Mouse (Mus musculus) left cerebral cortex, postnatal 14 days (tissue): ENCODE results near the gene Parp11. TPM values are rescaled to one million over a fixed set of nuclear protein-coding genes. Genes with fewer than 3 reads are reported as not detected.
"Not testable (repeated sequence)": the region's sequence is repeated elsewhere in the genome, so short reads cannot be mapped to it uniquely, and the experiment has no call there.

Experiments
- DNase-seq, 2 experiments: peaks; one replicate each; pipeline ENCODE4 v3.0.0; 2021 to 2022; ENCODE audit warnings: low spot score in 2 of 2, mixed read lengths in 1 of 2
- intact Hi-C: fragments of 180-260 bp; cut with DNase I; formaldehyde crosslinking; loops from one replicate; pipeline ENCODE4 v1.15.1; 2025
- total RNA-seq, 2 experiments: library from RNA; stranded (reverse); gene quantifications; 2 replicates each; pipeline ENCODE4 v1.2.3; 2021

The Parp11 gene
- total RNA-seq, 2 experiments from 2014 or later, result 32.3 to 32.5 TPM

DNA sequence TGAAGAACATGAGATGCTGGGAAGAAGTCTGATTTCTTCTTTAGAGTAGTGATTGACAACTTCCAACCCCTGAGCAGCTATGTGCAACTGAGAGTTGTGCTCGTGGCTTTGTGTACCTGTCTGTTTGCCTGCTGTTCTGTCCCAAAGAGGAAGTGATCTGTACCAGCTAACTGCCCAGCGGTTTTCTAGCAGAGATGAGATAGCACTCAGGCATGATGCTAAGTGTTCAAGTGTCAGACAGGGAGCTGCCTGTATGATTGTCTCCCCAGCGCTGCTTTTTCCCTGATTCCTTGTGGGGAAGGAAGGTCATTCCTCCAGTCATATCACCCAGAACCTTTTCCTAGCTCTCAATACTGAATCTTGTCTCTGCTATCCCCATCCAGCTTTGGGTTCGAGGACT, 45.9 kb downstream of the Parp11 start:
- DNase-seq, result no peak
- intact Hi-C loops, result no loop called here

DNA sequence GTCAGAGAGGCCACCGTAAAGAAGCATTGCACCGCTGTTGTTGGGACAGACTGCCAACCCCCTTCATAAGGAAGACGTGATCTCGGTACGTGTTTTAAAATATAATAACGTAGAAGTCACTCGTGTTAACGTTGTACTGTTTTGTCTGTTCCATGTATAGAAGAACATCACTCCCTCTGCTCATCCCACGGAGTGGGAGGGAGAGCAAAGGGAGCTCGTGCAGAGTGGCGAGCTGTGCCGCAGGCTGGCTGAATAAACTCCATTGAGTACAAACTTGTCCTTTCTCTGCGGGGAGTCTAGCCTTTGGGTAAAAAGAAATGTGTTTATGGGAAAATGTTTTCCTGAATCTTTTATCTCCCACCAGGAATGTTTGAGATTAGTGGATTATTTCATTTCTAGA, 47.1 kb downstream of the Parp11 start:
- intact Hi-C loops, result no loop called here
- peak; percentile 48 to 51 for DNase-seq

DNA sequence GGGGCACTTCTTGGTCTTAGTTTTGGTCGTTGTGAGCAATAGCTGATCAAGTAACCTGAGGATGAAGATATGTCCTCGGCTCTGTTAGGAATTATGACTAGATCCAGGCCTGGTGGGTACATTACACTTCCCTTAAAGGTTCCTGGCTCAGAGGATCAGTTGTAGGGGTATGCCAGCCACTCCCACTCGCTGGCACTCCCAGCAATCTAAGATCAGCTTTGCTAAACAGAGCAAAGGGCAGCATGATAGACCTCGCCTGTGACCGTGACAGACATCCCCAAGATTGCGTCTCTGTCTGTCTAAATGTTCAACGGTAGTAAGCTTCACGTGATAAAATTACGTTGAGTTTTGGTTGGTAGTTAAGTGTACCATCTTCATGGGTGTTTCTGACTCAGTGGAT, 47.7 kb downstream of the Parp11 start:
- DNase-seq, result no peak
- intact Hi-C loops, result no loop called here

DNA sequence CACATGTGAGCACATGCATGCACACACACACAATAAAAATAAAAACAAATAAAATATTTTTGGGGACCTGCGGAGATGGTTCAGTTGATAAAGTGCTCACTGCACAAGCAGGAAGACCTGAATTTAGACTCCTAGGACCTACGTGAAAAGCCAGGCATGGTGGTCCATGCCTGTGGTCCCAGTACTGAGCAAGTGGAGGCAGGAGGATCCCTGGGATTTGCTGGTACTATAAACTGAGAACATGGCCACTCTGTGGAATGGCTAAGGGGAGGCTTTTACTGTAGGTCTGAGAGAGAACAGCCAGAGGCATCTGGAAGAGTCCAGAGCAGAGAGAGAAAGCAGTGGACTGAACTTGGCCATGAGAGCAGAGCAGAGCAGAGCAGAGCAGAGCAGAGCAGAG, 48.6 kb downstream of the Parp11 start:
- no peak for DNase-seq
- intact Hi-C loops, result no loop called here

DNA sequence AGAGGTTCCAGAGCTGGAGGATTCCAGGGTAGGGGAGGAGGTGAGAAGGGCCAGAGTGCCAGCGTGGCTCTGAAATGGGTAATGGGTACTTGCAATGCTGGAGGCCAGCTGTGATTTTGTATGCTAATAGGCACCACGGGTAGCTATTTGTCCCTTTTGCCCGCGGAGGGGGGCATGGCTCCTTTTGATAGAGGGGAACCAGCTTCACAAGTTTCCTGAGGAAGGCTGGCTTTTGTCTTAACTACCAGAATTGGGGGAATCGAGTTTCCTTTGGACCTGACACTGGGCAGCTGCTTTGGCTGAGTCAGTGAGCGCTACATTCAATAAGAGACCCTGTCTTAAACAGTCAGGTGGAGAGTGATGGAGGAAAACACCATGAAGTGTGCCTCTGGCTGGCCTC, 49.2 kb downstream of the Parp11 start:
- intact Hi-C loops, result no loop called here
- no peak for DNase-seq

DNA sequence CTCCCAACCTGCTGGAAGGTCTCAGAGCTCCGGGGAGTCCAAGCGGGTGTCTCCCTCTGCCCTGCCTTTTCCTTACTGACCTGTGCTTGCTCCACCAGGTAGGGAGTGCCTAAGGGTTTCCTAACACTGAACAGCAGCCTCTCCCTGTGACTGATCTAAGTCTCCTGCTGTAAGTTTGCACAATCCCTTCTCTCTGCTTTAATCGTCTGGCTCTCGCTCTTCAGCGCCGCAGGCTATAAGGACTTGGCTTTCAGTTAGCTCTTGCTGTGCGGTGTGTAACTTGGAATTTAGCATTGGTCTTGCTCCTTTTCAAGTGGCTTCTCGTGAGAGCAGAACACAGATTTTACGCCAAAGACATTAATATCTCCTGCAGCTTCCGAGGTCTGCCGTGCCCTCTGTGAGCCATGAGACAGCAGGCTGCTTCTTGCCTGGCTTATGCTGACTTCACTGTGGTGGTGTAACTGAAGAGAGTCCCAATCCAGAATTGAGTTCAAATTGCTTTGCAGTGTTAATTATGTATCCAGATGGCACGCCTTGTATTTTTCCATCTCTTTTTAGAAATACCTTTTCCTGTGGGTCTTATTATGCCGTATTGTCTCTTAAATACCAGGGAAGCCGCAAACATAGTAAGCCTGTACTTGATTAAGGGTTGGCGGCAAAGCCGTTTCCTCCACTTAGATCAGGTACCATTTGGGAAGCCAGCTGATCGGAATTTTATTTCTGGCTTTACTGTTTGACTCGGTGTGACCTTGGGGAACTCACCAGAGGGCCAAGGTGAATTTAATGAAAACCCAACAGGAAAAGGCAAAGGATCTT, 50.4 kb downstream of the Parp11 start:
- intact Hi-C loops, result no loop called here
- peak; percentile 22 to 37 for DNase-seq

DNA sequence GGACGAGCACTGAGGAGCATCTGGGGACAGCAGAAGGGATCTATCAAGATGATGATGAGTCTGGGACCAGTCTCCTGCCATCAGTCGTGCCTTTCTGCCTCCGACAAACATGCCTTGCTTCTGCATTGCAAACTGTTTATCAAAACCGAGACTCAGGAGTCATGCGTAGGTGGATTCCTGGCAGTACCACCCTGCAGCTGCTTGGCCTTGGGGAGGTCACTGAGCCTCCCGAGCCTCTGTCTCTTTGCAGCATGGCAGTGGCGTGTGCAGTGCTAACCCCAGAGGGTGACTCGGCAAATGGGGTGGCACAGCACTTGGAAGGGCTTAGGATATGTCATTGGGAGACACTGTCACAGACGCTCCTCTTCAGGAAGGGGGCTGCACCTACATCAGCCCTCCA, 53.5 kb downstream of the Parp11 start:
- intact Hi-C loops, result no loop called here
- DNase-seq, result no peak

DNA sequence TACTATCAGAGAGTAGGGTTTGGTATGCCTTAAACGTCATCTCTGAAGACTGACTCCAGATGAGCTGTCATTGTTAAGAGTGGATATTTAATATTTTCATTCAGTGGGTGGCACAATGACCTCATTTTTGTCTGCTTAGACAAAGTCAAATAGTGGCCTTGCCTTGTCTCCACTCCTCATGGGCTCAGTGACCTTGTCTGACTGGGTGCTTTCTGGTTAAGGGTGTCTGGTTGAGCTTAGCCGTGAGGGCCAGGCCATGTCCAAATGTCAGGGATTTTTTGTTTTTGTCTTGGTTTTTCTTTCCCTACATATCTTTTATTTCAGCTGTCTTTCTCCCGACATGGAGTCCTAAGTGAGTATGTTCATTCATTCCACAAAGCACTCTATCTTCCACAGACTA, 54.2 kb downstream of the Parp11 start:
- DNase-seq, result no peak
- intact Hi-C loops, result no loop called here

DNA sequence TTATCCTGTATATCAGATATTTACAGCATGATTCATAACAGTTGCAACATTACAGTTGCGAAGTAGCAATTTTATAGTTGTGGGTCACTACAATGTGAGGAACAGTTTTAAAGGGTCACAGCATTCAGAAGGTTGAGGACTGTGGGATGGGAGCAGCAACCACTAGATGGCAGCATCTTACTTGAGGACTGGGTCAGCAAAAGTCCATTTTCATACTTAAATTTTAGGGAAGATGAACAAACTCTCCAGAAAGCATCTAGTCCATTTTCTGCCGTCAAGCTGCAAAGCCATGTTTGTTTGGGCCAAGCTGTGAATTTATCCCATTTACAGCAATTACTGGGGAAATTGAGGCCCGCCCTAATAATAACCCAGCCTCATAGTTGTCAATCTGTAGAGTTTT, 55.9 kb downstream of the Parp11 start:
- DNase-seq, result peak; percentile 46 to 73
- intact Hi-C loops, result no loop called here

DNA sequence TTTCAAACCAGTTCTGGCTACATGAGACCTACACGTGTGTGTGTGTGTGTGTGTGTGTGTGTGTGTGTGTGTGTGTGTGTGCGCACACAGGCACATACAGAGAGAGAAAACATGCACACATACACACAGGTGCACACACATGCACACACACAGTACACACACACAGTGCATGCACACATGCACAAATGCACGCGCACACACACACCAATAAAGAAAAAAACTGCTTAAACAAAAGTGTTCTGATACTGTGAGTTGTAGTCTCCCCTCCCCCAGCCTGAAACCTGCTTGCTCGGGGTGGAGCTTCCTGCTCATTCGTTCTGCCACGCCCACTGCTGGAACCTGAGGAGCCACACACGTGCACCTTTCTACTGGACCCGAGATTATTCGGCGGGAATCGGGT, 67.1 kb downstream of the Parp11 start:
- DNase-seq, intact Hi-C loops: not testable (repeated sequence)

DNA sequence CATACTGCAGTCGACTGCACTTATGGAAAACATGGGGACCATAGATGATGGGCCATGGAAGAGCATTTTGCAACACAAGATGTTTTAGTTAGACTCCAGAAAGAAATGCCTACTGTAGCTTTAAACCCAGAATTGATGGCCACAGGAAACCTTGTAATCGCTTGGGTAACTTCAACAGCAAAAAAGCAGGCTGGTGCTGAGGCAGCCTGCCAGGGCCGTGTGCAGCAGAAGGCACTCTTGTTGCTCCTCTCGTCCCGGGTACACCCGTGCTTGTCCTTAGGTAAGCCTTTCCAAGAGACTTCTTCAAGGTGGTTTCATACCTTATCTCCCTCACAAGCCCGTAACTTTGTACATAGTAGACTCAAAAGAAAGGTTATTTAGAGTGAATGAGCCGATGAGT, 74.5 kb downstream of the Parp11 start:
- no peak for DNase-seq
- intact Hi-C loops, result no loop called here

DNA sequence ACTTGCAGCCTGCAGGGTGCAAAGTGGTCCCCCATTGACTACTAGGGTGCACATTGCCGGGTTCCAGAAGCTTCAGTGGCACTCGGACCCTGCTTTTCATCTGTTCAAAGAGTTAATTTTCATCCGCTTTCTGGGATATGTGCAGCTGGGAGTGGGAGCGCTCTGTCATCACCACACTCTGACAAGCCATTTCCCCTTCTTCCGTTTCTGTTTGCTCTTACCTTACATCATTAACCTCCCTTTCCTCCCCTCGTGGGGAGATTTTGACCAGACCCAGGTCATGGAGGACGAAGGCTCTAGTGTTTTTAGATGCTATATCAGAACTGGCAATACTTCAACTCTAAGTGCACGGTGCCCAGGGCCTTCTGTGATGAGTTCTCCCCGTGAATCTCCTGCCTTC, 75.7 kb downstream of the Parp11 start:
- intact Hi-C loops, result no loop called here
- DNase-seq, result no peak

DNA sequence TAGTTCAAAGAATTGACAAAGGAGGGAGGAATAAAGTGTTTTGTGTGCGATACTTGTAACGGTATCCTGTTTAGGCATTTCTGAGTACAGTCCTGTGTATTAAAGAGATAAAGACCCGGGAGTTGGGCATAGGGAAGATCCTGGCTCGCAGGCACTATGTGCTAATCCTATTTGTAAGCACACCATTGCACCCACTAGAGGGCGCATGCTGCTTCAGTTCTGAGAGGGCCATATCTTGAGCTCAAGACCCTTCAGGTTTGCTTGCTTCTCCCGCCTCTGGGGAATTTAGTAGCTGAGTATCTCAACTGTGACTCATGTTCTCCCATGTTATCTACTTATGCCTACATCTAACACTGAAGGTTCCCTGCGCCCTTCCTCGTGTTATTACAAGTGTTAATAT, 77.8 kb downstream of the Parp11 start:
- DNase-seq, result peak; percentile 74 to 79
- intact Hi-C loops, result no loop called here

DNA sequence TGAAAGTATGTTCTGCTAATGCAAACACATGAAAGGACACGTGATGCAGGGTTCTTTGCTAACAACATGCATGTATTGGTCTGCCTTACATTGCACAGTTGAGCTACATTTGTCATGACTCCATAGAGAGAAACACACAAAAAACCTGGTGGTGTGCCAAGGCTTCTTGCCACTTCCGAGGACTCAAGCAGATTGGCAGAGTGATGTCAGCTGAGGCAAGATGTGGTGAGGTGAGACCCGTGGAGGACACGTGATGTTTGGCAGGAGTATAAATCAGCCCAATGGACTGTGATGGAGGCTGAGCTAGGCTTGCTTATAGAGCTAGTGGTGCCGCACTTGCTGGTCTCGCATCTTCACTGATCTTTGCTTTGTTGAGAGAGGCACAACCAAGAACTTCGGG, 82.0 kb downstream of the Parp11 start:
- intact Hi-C loops, result no loop called here

DNA sequence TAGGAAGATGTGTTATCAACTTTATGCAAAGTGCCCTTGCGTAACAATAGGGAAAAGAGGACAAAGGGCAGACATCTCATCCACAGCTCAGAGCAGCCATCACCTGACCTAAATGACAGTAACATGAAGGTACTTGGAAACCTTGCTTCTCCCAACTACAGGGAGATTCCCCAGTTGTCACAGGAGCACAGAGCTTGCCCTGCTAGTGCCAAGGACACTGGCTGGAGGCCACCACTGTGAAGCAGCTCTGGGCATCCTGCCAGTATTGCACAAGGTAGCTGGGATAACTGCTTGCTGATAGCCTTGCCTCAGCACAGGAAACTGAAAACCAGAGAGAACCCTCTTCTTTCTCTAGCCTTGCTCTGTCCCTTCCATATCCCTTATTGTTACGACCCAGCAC, 82.8 kb downstream of the Parp11 start:
- DNase-seq, result peak; percentile 40 to 56
- intact Hi-C loops, result no loop called here

More for the DNA sequence above, 82.0 kb downstream of the Parp11 start:
- no peak for DNase-seq

DNA sequence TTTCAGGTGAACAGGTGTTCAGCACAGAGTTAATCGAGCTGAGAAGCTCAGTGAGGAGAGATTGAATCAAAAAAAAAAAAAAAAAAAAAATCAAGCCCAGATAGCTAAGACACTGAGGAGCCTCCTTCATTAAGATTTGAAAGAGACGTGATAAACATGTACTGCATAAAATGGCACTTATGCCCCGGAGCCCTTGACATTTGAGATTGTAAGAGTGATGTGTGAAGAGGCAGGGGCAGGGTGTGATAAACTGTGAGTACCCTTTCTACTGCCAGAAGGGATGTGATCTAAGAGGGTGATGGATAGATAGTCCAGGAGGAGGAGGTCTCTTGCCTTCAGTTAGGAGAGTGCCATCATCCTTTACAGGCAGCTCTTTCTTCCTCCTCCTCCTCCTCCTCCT, 83.6 kb downstream of the Parp11 start:
- no peak for DNase-seq
- intact Hi-C loops, result no loop called here

DNA sequence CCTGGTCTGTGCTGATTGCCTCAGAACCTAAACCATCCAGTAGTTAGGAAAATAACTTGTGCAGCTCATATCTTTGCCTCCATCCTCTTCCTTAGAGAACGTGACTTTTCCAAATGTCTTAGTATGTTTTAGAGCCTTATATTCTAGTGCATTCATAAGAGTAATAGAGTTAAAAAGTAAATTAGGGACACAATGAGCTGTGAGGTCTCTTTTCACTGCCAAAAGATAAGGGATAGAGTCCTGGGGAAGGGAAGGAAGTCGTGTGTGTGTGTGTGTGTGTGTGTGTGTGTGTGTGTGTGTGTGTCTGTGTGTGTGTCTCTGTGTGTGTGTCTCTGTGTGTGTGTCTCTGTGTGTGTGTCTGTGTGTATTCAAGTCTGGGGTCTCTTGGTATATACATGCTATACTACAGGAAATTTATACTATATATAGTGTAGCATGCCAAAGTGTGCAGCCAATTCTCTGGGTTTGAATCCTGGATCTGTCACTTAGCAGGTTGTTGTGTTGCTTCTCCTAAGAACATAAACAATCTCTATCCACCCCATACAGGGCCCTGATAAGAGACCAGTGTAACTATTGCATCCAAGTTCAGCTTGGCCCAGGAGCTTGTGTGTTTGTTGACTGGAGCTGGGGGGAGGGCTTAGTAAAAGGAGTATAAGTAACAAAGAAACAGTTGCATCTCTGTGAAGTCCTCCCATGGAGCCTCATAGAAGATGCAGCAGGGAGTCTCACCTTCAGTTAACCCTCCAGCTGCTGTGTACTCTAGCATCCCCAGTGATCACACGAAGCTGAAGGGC, 85.0 kb downstream of the Parp11 start:
- no peak for DNase-seq
- intact Hi-C loops, result no loop called here

DNA sequence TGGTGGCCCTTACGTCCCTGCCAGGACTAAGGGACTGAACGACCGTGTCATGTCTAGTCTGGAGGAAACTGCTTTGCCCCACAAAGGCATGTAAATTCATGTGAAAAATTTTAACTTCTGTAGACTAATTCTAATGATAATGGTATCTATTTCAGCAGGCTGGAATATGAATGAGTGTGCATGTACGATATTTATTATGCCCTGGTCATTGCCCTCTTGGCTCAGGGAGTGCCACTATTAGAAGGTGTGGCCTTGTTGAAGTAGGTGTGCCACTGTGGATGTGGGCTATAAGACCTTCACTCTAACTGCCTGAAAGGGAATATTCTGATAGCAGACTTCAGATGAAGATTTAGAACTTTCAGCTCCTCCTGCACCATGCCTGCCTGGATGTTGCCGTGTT, 85.7 kb downstream of the Parp11 start:
- no peak for DNase-seq
- intact Hi-C loops, result no loop called here

DNA sequence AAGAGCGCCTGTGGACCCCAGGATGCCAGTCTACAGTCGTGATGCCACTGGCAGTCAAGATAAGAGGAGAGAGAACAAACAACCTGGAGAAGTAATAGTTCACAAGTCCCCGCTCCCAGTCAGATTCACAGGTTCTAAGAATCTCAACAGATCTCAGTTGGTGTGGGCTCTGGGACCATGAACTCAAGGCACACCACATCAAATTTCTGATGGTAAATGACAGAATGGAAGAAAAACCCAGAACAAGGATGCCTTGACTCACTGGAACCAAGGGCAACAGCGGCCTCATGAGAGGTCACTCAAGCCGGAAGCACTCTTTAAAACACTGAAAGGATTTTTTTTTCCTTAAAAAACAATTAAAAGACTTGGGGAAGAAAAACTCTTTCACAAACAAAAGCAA, 87.1 kb downstream of the Parp11 start:
- intact Hi-C loops, result no loop called here
- DNase-seq, result no peak

DNA sequence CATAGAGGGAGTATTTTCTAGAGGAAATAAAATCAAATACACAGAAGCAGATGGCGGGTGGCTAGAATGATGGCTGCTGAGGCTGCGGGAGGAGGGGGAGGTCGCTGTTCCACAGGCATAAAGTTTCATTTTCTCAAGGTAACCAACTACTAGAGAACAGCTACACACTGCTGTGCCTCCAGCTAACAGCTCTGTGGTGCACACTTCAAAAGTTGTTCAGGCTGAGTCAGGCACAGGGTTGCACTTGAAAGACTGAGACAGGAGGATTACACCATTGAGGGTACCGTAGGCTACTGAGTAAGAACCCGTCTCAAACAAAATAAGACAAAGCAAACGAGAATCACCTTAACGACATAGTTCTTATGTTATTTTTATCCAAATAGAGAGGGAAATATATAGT, 90.4 kb downstream of the Parp11 start:
- intact Hi-C loops, result no loop called here
- no peak for DNase-seq

DNA sequence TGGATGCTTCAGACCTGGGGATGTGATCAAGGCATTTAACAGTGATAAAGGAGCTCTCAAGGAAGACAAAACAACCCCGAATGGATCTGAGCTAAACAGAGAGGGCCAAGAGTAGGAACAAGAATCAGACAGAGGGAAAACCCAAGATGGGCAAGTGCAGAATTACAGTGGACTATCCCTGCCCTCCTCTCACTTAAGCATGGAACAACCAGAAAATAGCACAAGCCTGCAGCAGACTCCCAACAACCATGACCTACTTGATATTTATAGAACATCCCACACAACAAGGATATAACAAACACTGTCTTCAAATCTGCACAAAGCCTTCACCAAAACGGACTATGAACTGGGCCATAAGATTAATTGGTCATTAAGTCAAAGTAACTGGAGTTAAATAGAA, 91.5 kb downstream of the Parp11 start:
- DNase-seq, result no peak
- intact Hi-C loops, result no loop called here
